Mouse (Mus musculus) embryonic fibroblast, embryonic 13.5 days (primary cell): ENCODE results near the gene AW822073.

Experiments used
- CTCF ChIP-seq: IDR thresholded peaks from 2 replicates; pipeline ENCODE4 v1.5.1; 2011; ENCODE audit warnings: mild to moderate bottlenecking, control low read depth, low read length, moderate library complexity, borderline replicate concordance; ENCODE audit not compliant: insufficient read depth
- POLR2A ChIP-seq: IDR thresholded peaks from 2 replicates; pipeline ENCODE4 v1.6.1; 2011; ENCODE audit warnings: low read depth, mild to moderate bottlenecking, control low read depth, low read length, moderate library complexity

GRCm38 (mm10) chr10:58236613-58237012 lies 11.9 kb upstream of the AW822073 start, which contains the start of gene Gm4981:
- TF ChIP-seq CTCF (no peak), POLR2A (no peak)
